In genomic region chr17:58870795-58871194, GRCm38 (mm10) we compare ENCODE assay signal across 11 mouse cellular contexts.
DNase-seq lines count a peak whose midpoint lies in the region; ATAC-seq and TF ChIP-seq lines count a peak whose summit lies in the region.
"Had no signal": no experiment of that assay in that cellular context is flagged by ENCODE, and none has a peak within 500 bp of the region (broad histone marks: within the 10 kb centered on the region; RNA-seq: fewer than 3 reads in every experiment).

No protein-coding gene starts in this region.

- H3K27ac ChIP-seq in ES-E14 (ENCODE audit: insufficient read depth, low read depth, low read length, poor library complexity, severe bottlenecking) = no peak overlapping the region
- H3K27ac ChIP-seq in midbrain, embryonic 14.5 days (replicated peaks; ENCODE audit: low read depth, low read length) = no peak overlapping the region
- H3K27ac ChIP-seq: intestine, embryonic 15.5 days; lung, embryonic 15.5 days had no signal

- H3K4me1 ChIP-seq in ES-E14 (ENCODE audit: control insufficient read depth in 2 of 2, insufficient read depth in 2 of 2, low read length in 2 of 2, poor library complexity in 1 of 2) = no peaks in the 10 kb centered on the region
- H3K4me1 ChIP-seq in midbrain, embryonic 14.5 days (ENCODE audit: control insufficient read depth, insufficient read depth, low read length) = no peaks in the 10 kb centered on the region
- H3K4me1 ChIP-seq: intestine, embryonic 15.5 days; lung, embryonic 15.5 days had no signal

- H3K9ac ChIP-seq in ES-E14 (ENCODE audit: insufficient read depth, low read depth, low read length, poor library complexity, severe bottlenecking) = no peak overlapping the region
- no peak overlapping the region for H3K9ac ChIP-seq in midbrain, embryonic 14.5 days (replicated peaks; ENCODE audit: low read length)
- H3K9ac ChIP-seq: intestine, embryonic 15.5 days; lung, embryonic 15.5 days had no signal

- peak; percentile 10 for DNase-seq in left cerebral cortex, adult 11 months (ENCODE audit: low spot score)
- DNase-seq in left cerebral cortex, adult 8-10 months (ENCODE audit: low spot score in 2 of 2) = no peak
- no peak for DNase-seq in ES-E14 (ENCODE audit: low read depth, low spot score)
- peak; percentile 78 for DNase-seq in midbrain, embryonic 14.5 days
- DNase-seq in B cell, adult 2 months = no peak
- DNase-seq: layer of hippocampus, postnatal 36 days; thymus, postnatal 25 days had no signal

- no peaks in the 10 kb centered on the region for H3K9me3 ChIP-seq in ES-E14 (ENCODE audit: control insufficient read depth, insufficient read depth, low read depth, low read length)
- H3K9me3 ChIP-seq in midbrain, embryonic 14.5 days (ENCODE audit: control insufficient read depth, low read length) = no peaks in the 10 kb centered on the region
- H3K9me3 ChIP-seq: intestine, embryonic 15.5 days; lung, embryonic 15.5 days had no signal

- H3K4me3 ChIP-seq in ES-E14 (ENCODE audit: insufficient read depth in 1 of 2, low read depth in 1 of 2, low read length in 2 of 2, poor library complexity in 1 of 2, severe bottlenecking in 1 of 2) = no peak overlapping the region
- H3K4me3 ChIP-seq in midbrain, embryonic 14.5 days (replicated peaks; ENCODE audit: low read depth, low read length) = no peak overlapping the region
- H3K4me3 ChIP-seq: intestine, embryonic 15.5 days; lung, embryonic 15.5 days had no signal

- in situ Hi-C loops in ES-E14 (cut with MboI; ENCODE audit: low sequenced_read_pairs in 2 of 2, unreplicated experiment in 2 of 2) = no loop called here

- no peak overlapping the region for H3K4me2 ChIP-seq in midbrain, embryonic 14.5 days (ENCODE audit: low read length)
- H3K4me2 ChIP-seq: intestine, embryonic 15.5 days; lung, embryonic 15.5 days had no signal

- 0 out of 2 replicates have a peak, but pooled peaks have one; percentile 54 for ATAC-seq in common myeloid progenitor, adult 5-6 weeks (replicated peaks; ENCODE audit: low read depth, poor library complexity, severe bottlenecking)
- peak; percentile 57; the same call in 1 of the 2 replicates for ATAC-seq in midbrain, embryonic 14.5 days (ENCODE audit: low FRiP score, low TSS enrichment)
- ATAC-seq in granulocyte monocyte progenitor cell, adult 5-6 weeks (replicated peaks; ENCODE audit: poor library complexity, severe bottlenecking) = no peak
- ATAC-seq: intestine, embryonic 15.5 days had no signal

- H3K27me3 ChIP-seq in midbrain, embryonic 14.5 days (ENCODE audit: control insufficient read depth, insufficient read depth, low read length) = no peaks in the 10 kb centered on the region
- H3K27me3 ChIP-seq: intestine, embryonic 15.5 days; lung, embryonic 15.5 days had no signal

- H3K36me3 ChIP-seq in ES-E14 (ENCODE audit: control insufficient read depth, insufficient read depth, low read length, poor library complexity, severe bottlenecking) = no peaks in the 10 kb centered on the region
- H3K36me3 ChIP-seq in midbrain, embryonic 14.5 days (ENCODE audit: control insufficient read depth, insufficient read depth, low read length) = no peaks in the 10 kb centered on the region
- H3K36me3 ChIP-seq: intestine, embryonic 15.5 days; lung, embryonic 15.5 days had no signal

TF ChIP-seq in ES-E14, 5 proteins besides CTCF, POLR2A, EP300 and RAD21:
- TF ChIP-seq HCFC1 (IDR thresholded peaks at IDR 0.05; ENCODE audit: borderline replicate concordance, insufficient read depth, low read length) = no peak
- 0 out of 2 replicates have a peak, but pooled peaks have one; percentile 24 for TF ChIP-seq ZC3H11A (IDR thresholded peaks at IDR 0.05; ENCODE audit: borderline replicate concordance, low read depth, low read length)
- TF ChIP-seq CHD2 (IDR thresholded peaks at IDR 0.05; ENCODE audit: low read depth, low read length) = no peak

Comparison
In these comparisons a context has a peak if more than half of its experiments do, and no peak if none do; other contexts are left out.
1. DNase-seq: peak in left cerebral cortex, adult 11 months (single experiment) and midbrain, embryonic 14.5 days (single experiment); none in left cerebral cortex, adult 8-10 months (0 of 2), ES-E14 (single experiment) and B cell, adult 2 months (0 of 2).